Mouse (Mus musculus) kidney, adult 11 months (tissue): ENCODE results near the gene Usp24.

Experiments used
- DNase-seq: peaks from one replicate; pipeline ENCODE4 v3.0.0; 2022

The Usp24 gene

GRCm38 (mm10) chr4:106435426-106435825, 119.4 kb downstream of the Usp24 start:
- DNase-seq: no peak

GRCm38 (mm10) chr4:106436475-106436874, 120.5 kb downstream of the Usp24 start:
- DNase-seq: no peak

- no peak for DNase-seq
Observed at GRCm38 (mm10) chr4:106437207-106437606, 121.2 kb downstream of the Usp24 start.

GRCm38 (mm10) chr4:106438763-106439162, 122.8 kb downstream of the Usp24 start:
- no peak for DNase-seq

GRCm38 (mm10) chr4:106443182-106443581, 127.2 kb downstream of the Usp24 start:
- no peak for DNase-seq

- no peak for DNase-seq
Observed at GRCm38 (mm10) chr4:106449306-106449705, 133.3 kb downstream of the Usp24 start.

- no peak for DNase-seq
Observed at GRCm38 (mm10) chr4:106452401-106452800, 136.4 kb downstream of the Usp24 start.

- no peak for DNase-seq
Observed at GRCm38 (mm10) chr4:106453108-106453507, 137.1 kb downstream of the Usp24 start.

GRCm38 (mm10) chr4:106453516-106453915, 137.5 kb downstream of the Usp24 start:
- DNase-seq: no peak

GRCm38 (mm10) chr4:106454541-106454940, 138.5 kb downstream of the Usp24 start:
- DNase-seq: no peak

GRCm38 (mm10) chr4:106462016-106462415, 146.0 kb downstream of the Usp24 start:
- no peak for DNase-seq

- no peak for DNase-seq
Observed at GRCm38 (mm10) chr4:106462524-106462923, 146.5 kb downstream of the Usp24 start.

GRCm38 (mm10) chr4:106463174-106463801, 147.3 kb downstream of the Usp24 start:
- no peak for DNase-seq

GRCm38 (mm10) chr4:106467420-106468110, 151.6 kb downstream of the Usp24 start:
- no peak for DNase-seq

GRCm38 (mm10) chr4:106470921-106471320, 154.9 kb downstream of the Usp24 start:
- DNase-seq: no peak

- peak; percentile 63 for DNase-seq
Observed at GRCm38 (mm10) chr4:106472335-106472734, 156.3 kb downstream of the Usp24 start.

- DNase-seq: no peak
Observed at GRCm38 (mm10) chr4:106474241-106474640, 158.2 kb downstream of the Usp24 start.

GRCm38 (mm10) chr4:106480545-106480944, 164.5 kb downstream of the Usp24 start:
- DNase-seq: no peak

GRCm38 (mm10) chr4:106483215-106483727, 167.3 kb downstream of the Usp24 start:
- DNase-seq: peak; percentile 55

GRCm38 (mm10) chr4:106483831-106484230, 167.8 kb downstream of the Usp24 start:
- no peak for DNase-seq

- peak; percentile 76 for DNase-seq
Observed at GRCm38 (mm10) chr4:106490620-106491019, 174.6 kb downstream of the Usp24 start.
